Mouse (Mus musculus): ENCODE results near the gene D17H6S53E.

D17H6S53E gene

GRCm38 (mm10) chr17:35126206-35126611, at the start of gene D17H6S53E:
Gene D17H6S53E (plus strand): TSS chr17:35126373.
- ATAC-seq (ENCODE audit: insufficient number of reproducible peaks, low FRiP score, low TSS enrichment) = no peak; the same call in 1 of the 2 replicates

- no peak for ATAC-seq (ENCODE audit: insufficient number of reproducible peaks, low FRiP score, low TSS enrichment)
Measured at GRCm38 (mm10) chr17:35076507-35077176, 49.5 kb upstream of the D17H6S53E start, which contains the start of gene Ly6g6e. Gene Ly6g6e (plus strand): TSS chr17:35076902.

- no peak for ATAC-seq (ENCODE audit: insufficient number of reproducible peaks, low FRiP score, low TSS enrichment)
Measured at GRCm38 (mm10) chr17:35077285-35077684, 48.9 kb upstream of the D17H6S53E start.

GRCm38 (mm10) chr17:35077786-35078233, 48.4 kb upstream of the D17H6S53E start, which contains the start of gene Ly6g6d:
Gene Ly6g6d (minus strand): TSS chr17:35078065.
- ATAC-seq (ENCODE audit: insufficient number of reproducible peaks, low FRiP score, low TSS enrichment) = peak; percentile 46; the same call in 1 of the 2 replicates

- ATAC-seq (ENCODE audit: insufficient number of reproducible peaks, low FRiP score, low TSS enrichment) = no peak
Measured at GRCm38 (mm10) chr17:35079778-35080177, 46.4 kb upstream of the D17H6S53E start.

- ATAC-seq (ENCODE audit: insufficient number of reproducible peaks, low FRiP score, low TSS enrichment) = no peak
Measured at GRCm38 (mm10) chr17:35080248-35080647, 45.9 kb upstream of the D17H6S53E start.

GRCm38 (mm10) chr17:35080710-35081109, 45.5 kb upstream of the D17H6S53E start:
- ATAC-seq (ENCODE audit: insufficient number of reproducible peaks, low FRiP score, low TSS enrichment) = no peak

- peak; percentile 65; the same call in 1 of the 2 replicates for ATAC-seq (ENCODE audit: insufficient number of reproducible peaks, low FRiP score, low TSS enrichment)
Measured at GRCm38 (mm10) chr17:35082841-35083576, 43.2 kb upstream of the D17H6S53E start.

- ATAC-seq (ENCODE audit: insufficient number of reproducible peaks, low FRiP score, low TSS enrichment) = no peak
Measured at GRCm38 (mm10) chr17:35083929-35084497, 42.2 kb upstream of the D17H6S53E start.

GRCm38 (mm10) chr17:35085208-35085865, 40.8 kb upstream of the D17H6S53E start, which contains the start of gene Ly6g6f:
Gene Ly6g6f (minus strand): TSS chr17:35085610.
- no peak for ATAC-seq (ENCODE audit: insufficient number of reproducible peaks, low FRiP score, low TSS enrichment)

- ATAC-seq (ENCODE audit: insufficient number of reproducible peaks, low FRiP score, low TSS enrichment) = no peak
Measured at GRCm38 (mm10) chr17:35088151-35088550, 38.0 kb upstream of the D17H6S53E start.

GRCm38 (mm10) chr17:35088825-35089644, 37.1 kb upstream of the D17H6S53E start, which contains the start of gene Abhd16a:
Gene Abhd16a (plus strand): TSS chr17:35089263.
- ATAC-seq (ENCODE audit: insufficient number of reproducible peaks, low FRiP score, low TSS enrichment) = peak; percentile 83

GRCm38 (mm10) chr17:35090166-35090932, 35.8 kb upstream of the D17H6S53E start:
- peak; percentile 83 for ATAC-seq (ENCODE audit: insufficient number of reproducible peaks, low FRiP score, low TSS enrichment)

GRCm38 (mm10) chr17:35092403-35093198, 33.6 kb upstream of the D17H6S53E start:
- ATAC-seq (ENCODE audit: insufficient number of reproducible peaks, low FRiP score, low TSS enrichment) = no peak

- no peak for ATAC-seq (ENCODE audit: insufficient number of reproducible peaks, low FRiP score, low TSS enrichment)
Measured at GRCm38 (mm10) chr17:35094475-35095365, 31.5 kb upstream of the D17H6S53E start.

GRCm38 (mm10) chr17:35096597-35096996, 29.6 kb upstream of the D17H6S53E start:
- ATAC-seq (ENCODE audit: insufficient number of reproducible peaks, low FRiP score, low TSS enrichment) = no peak

- peak; percentile 52; the same call in 1 of the 2 replicates for ATAC-seq (ENCODE audit: insufficient number of reproducible peaks, low FRiP score, low TSS enrichment)
Measured at GRCm38 (mm10) chr17:35097164-35097655, 29.0 kb upstream of the D17H6S53E start.

Data from cerebellum, adult (tissue).